In the genomic region with DNA sequence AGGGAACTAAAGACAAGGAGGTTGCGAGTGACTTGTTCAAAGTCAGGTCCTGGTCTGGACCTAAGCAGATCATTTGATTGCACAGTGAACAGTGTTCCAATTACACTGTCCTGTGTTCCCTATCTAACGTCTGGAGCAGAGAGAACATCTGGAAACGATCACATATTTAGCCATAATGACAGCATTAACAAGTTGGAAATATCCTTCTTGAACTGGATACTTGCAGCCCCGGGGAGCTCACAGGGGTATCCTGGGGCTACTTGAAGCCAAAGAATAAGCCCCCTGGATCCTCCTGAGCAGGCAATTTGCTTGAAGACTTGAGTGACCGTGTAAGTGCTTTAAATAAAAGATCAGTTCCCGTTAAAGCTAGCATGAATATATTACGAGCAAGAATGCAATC, we compare ENCODE assay signal across 23 mouse cellular contexts. TPM values are rescaled to one million over a fixed set of nuclear protein-coding genes. Genes with fewer than 3 reads are reported as not detected.
"Had no signal": no experiment of that assay in that cellular context is flagged by ENCODE, and none has a peak within 500 bp of the region (broad histone marks: within the 10 kb centered on the region; RNA-seq: fewer than 3 reads in every experiment).

No protein-coding gene starts in this region.

- H3K4me2 ChIP-seq: limb, embryonic 12.5 days; liver, embryonic 12.5 days; lung, embryonic 15.5 days; midbrain, embryonic 12.5 days; neural tube, embryonic 13.5 days; stomach, embryonic 15.5 days had no signal

- H3K9me3 ChIP-seq: limb, embryonic 12.5 days; liver, embryonic 12.5 days; lung, embryonic 15.5 days; neural tube, embryonic 13.5 days; stomach, embryonic 15.5 days had no signal

- H3K4me3 ChIP-seq: left cerebral cortex, adult 2 months; limb, embryonic 12.5 days; liver, embryonic 12.5 days; lung, embryonic 15.5 days; midbrain, embryonic 12.5 days; neural tube, embryonic 13.5 days; stomach, embryonic 15.5 days had no signal

- H3K27me3 ChIP-seq: limb, embryonic 12.5 days; liver, embryonic 12.5 days; lung, embryonic 15.5 days; midbrain, embryonic 12.5 days; neural tube, embryonic 13.5 days; stomach, embryonic 15.5 days had no signal

- DNase-seq: kidney, adult 8-10 months; kidney, postnatal 25 days; lung, postnatal 14 days; retina, postnatal 1 day; right cerebral cortex, postnatal 4 days; thymus, adult 2 months; thymus, postnatal 25 days had no signal

- H3K9ac ChIP-seq: limb, embryonic 12.5 days; liver, embryonic 12.5 days; lung, embryonic 15.5 days; midbrain, embryonic 12.5 days; neural tube, embryonic 13.5 days; stomach, embryonic 15.5 days had no signal

- H3K4me1 ChIP-seq: liver, embryonic 12.5 days; lung, embryonic 15.5 days; midbrain, embryonic 12.5 days; neural tube, embryonic 13.5 days; stomach, embryonic 15.5 days had no signal

- H3K27ac ChIP-seq: left cerebral cortex, adult 2 months; liver, embryonic 12.5 days; lung, embryonic 15.5 days; macrophage; midbrain, embryonic 12.5 days; neural tube, embryonic 13.5 days; stomach, embryonic 15.5 days had no signal

- ATAC-seq: liver, embryonic 12.5 days; midbrain, embryonic 16.5 days had no signal

- H3K36me3 ChIP-seq: limb, embryonic 12.5 days; liver, embryonic 12.5 days; lung, embryonic 15.5 days; midbrain, embryonic 12.5 days; neural tube, embryonic 13.5 days; stomach, embryonic 15.5 days had no signal

RNA-seq across cellular contexts. Expression of gene Gm12728, which starts 2.3 kb away (rescaled TPM):
- total RNA-seq: layer of hippocampus, postnatal 25 days; left cerebral cortex, adult 2 months; left cerebral cortex, postnatal 25 days; megakaryocyte-erythroid progenitor cell, adult 5-6 weeks had no signal
- polyA plus RNA-seq: kidney, embryonic 16.5 days; limb, embryonic 12.5 days; liver, embryonic 16.5 days; lung, embryonic 15.5 days; macrophage; midbrain, embryonic 12.5 days; midbrain, embryonic 16.5 days; neural tube, embryonic 13.5 days; spleen, adult 2 months; testis, adult 2 months; thymus, adult 2 months had no signal
